Comparison of ENCODE assay signal across 8 mouse cellular contexts in the genomic region with DNA sequence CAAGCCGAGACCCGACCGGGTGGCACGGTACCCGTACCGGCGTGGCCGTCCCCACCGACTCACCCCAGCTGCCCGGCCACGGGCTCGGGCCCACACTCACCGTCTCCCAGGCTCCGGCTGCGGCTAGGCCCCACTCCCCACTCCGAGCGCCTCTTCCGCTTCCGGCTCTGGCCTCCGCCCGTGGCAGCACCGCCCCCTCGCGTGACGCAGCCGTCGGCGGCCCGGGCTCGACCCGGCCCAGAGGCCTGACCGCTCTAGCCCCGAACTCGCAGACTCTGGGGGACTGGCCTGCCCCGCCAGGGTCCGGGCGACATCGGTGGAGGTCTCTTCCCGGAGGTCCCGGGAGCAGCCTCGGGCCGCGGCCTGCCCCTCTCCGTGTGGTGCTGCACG. TPM values are rescaled to one million over a fixed set of nuclear protein-coding genes. Genes with fewer than 3 reads are reported as not detected.
A peak's percentile ranks its signal among the peaks of the same experiment; 100 is the strongest.
DNase-seq lines count a peak whose midpoint lies in the region; ATAC-seq and TF ChIP-seq lines count a peak whose summit lies in the region.

No protein-coding gene starts in this region.

- DNase-seq in kidney, postnatal 0 days (ENCODE audit: low spot score) = peak; percentile 97
- DNase-seq in naive thymus-derived CD4-positive, alpha-beta T cell, adult 2 months (ENCODE audit: low read depth) = peak; percentile 91
- DNase-seq in splenic B cell, adult 2 months (ENCODE audit: low read depth, low spot score) = peak; percentile 92

- ATAC-seq in CD4-positive, CD25-positive, alpha-beta regulatory T cell, adult 4 months = peak; percentile 78
- peak; percentile 58 for ATAC-seq in erythroid progenitor cell, adult 5-6 weeks (replicated peaks; ENCODE audit: low FRiP score, poor library complexity, severe bottlenecking)
- peak; percentile 77 for ATAC-seq in heart, embryonic 13.5 days (ENCODE audit: extremely low read depth, insufficient number of reproducible peaks, low FRiP score, low TSS enrichment)
- peak; percentile 90 for ATAC-seq in kidney, postnatal 0 days (replicated peaks; ENCODE audit: low FRiP score, low read depth)
- peak; percentile 77 for ATAC-seq in liver, embryonic 12.5 days

- TF ChIP-seq CTCF in kidney, postnatal 0 days (IDR thresholded peaks at IDR 0.05; ENCODE audit: low read depth) = no peak; the same call in none of the 2 replicates

- no peaks in the 10 kb centered on the region for H3K9me3 ChIP-seq in heart, embryonic 13.5 days
- H3K9me3 ChIP-seq in kidney, postnatal 0 days (replicated peaks; ENCODE audit: low read length) = no peaks in the 10 kb centered on the region
- no peaks in the 10 kb centered on the region for H3K9me3 ChIP-seq in liver, embryonic 12.5 days (replicated peaks)

- H3K4me3 ChIP-seq in brown adipose tissue, adult 24 weeks (ENCODE audit: insufficient read depth, low read depth, low read length) = peak overlapping the region; percentile 94
- H3K4me3 ChIP-seq in heart, embryonic 13.5 days = peak overlapping the region; percentile 97
- H3K4me3 ChIP-seq in kidney, postnatal 0 days (replicated peaks; ENCODE audit: low read depth, low read length) = peak overlapping the region; percentile 84
- H3K4me3 ChIP-seq in liver, embryonic 12.5 days = peak overlapping the region; percentile 87

- peak overlapping the region; percentile 98 for H3K27ac ChIP-seq in brown adipose tissue, adult 24 weeks (replicated peaks; ENCODE audit: low read depth, low read length)
- peak overlapping the region; percentile 100 for H3K27ac ChIP-seq in heart, embryonic 13.5 days (replicated peaks)
- H3K27ac ChIP-seq in kidney, postnatal 0 days = peak overlapping the region; percentile 99
- peak overlapping the region; percentile 99 for H3K27ac ChIP-seq in liver, embryonic 12.5 days

- peaks cover 20% of the 10 kb centered on the region for H3K36me3 ChIP-seq in heart, embryonic 13.5 days
- peaks cover 10% of the 10 kb centered on the region; the same call in 1 of the 2 replicates for H3K36me3 ChIP-seq in kidney, postnatal 0 days (ENCODE audit: insufficient read depth, low read length)
- peaks cover 33% of the 10 kb centered on the region for H3K36me3 ChIP-seq in liver, embryonic 12.5 days
- H3K36me3 ChIP-seq in splenic B cell, adult 2 months (ENCODE audit: control insufficient read depth, insufficient read depth, low read length, poor library complexity, severe bottlenecking) = peaks cover 10% of the 10 kb centered on the region

- H3K4me2 ChIP-seq in heart, embryonic 13.5 days = peak overlapping the region; percentile 88
- peak overlapping the region; percentile 93 for H3K4me2 ChIP-seq in kidney, postnatal 0 days (ENCODE audit: low read length)
- H3K4me2 ChIP-seq in liver, embryonic 12.5 days = peak overlapping the region; percentile 92

- peaks cover 12% of the 10 kb centered on the region for H3K4me1 ChIP-seq in brown adipose tissue, adult 24 weeks (ENCODE audit: control insufficient read depth, insufficient read depth, insufficient read length, low read length)
- peaks cover 71% of the 10 kb centered on the region for H3K4me1 ChIP-seq in heart, embryonic 13.5 days
- H3K4me1 ChIP-seq in kidney, postnatal 0 days (replicated peaks; ENCODE audit: insufficient read depth, low read length) = peaks cover 16% of the 10 kb centered on the region
- peaks cover 79% of the 10 kb centered on the region for H3K4me1 ChIP-seq in liver, embryonic 12.5 days

- H3K27me3 ChIP-seq in heart, embryonic 13.5 days (replicated peaks) = no peaks in the 10 kb centered on the region
- H3K27me3 ChIP-seq in kidney, postnatal 0 days (ENCODE audit: insufficient read depth, low read length) = no peaks in the 10 kb centered on the region
- H3K27me3 ChIP-seq in liver, embryonic 12.5 days (replicated peaks) = peaks cover 13% of the 10 kb centered on the region; the same call in 1 of the 2 replicates
- no peaks in the 10 kb centered on the region for H3K27me3 ChIP-seq in splenic B cell, adult 2 months (ENCODE audit: control insufficient read depth, insufficient read depth, low read length, poor library complexity, severe bottlenecking)

- peak overlapping the region; percentile 99 for H3K9ac ChIP-seq in heart, embryonic 13.5 days
- H3K9ac ChIP-seq in kidney, postnatal 0 days (ENCODE audit: low read depth, low read length) = peak overlapping the region; percentile 89
- H3K9ac ChIP-seq in liver, embryonic 12.5 days = peak overlapping the region; percentile 98

- WGBS in heart, embryonic 13.5 days = under 1% methylated on average over 45 of the region's 45 CpGs
- WGBS in kidney, postnatal 0 days = 0% methylated on average over 45 of the region's 45 CpGs
- WGBS in liver, embryonic 12.5 days (ENCODE audit: insufficient replicate concordance) = 4% methylated on average over 43 of the region's 45 CpGs

RNA-seq across cellular contexts. Expression of a gene that starts 0.7 kb away (rescaled TPM):
- polyA plus RNA-seq in CD4-positive, CD25-positive, alpha-beta regulatory T cell, adult 4 months (2017; shearing (Covaris generic)) = 100 to 1,000 TPM in 1 of 2 experiments, 10 to 100 TPM in 1; 95.0 to 107 TPM
- 22.3 and 26.6 TPM in 2 replicates for polyA plus RNA-seq in brown adipose tissue, adult 24 weeks (2012; ENCODE audit: insufficient read depth, insufficient read length, missing spikeins)
- total RNA-seq in erythroid progenitor cell, adult 5-6 weeks (2015; ENCODE audit: low replicate concordance) = 237 and 278 TPM in 2 replicates
- 247 and 348 TPM in 2 replicates for total RNA-seq in erythroid progenitor cell, adult 5-6 weeks (2017; ENCODE audit: low replicate concordance)
- 56.1 and 57.1 TPM in 2 replicates for polyA plus RNA-seq in heart, embryonic 13.5 days (2015; fragmentation: Nextera tagmentation; extraction: Ambion mirVana)
- 50.3 and 51.7 TPM in 2 replicates for polyA plus RNA-seq in kidney, postnatal 0 days (2015; fragmentation: Nextera tagmentation; extraction: Ambion mirVana)
- 99.8 and 104 TPM in 2 replicates for polyA plus RNA-seq in liver, embryonic 12.5 days (2016; fragmentation: Nextera tagmentation; extraction: Ambion mirVana)

RNA-seq across cellular contexts. Expression of a gene that starts 56.6 kb away (rescaled TPM):
- 10 to 100 TPM; 30.2 to 30.5 TPM for polyA plus RNA-seq in CD4-positive, CD25-positive, alpha-beta regulatory T cell, adult 4 months (2017; shearing (Covaris generic))
- 4.4 and 5.7 TPM in 2 replicates for polyA plus RNA-seq in brown adipose tissue, adult 24 weeks (2012; ENCODE audit: insufficient read depth, insufficient read length, missing spikeins)
- total RNA-seq in erythroid progenitor cell, adult 5-6 weeks (2015; ENCODE audit: low replicate concordance) = 5.8 and 7.5 TPM in 2 replicates
- total RNA-seq in erythroid progenitor cell, adult 5-6 weeks (2017; ENCODE audit: low replicate concordance) = 2.8 and 8.6 TPM in 2 replicates
- polyA plus RNA-seq in heart, embryonic 13.5 days (2015; fragmentation: Nextera tagmentation; extraction: Ambion mirVana) = 16.2 and 17.5 TPM in 2 replicates
- 23.1 and 26.4 TPM in 2 replicates for polyA plus RNA-seq in kidney, postnatal 0 days (2015; fragmentation: Nextera tagmentation; extraction: Ambion mirVana)
- polyA plus RNA-seq in liver, embryonic 12.5 days (2016; fragmentation: Nextera tagmentation; extraction: Ambion mirVana) = 21.2 and 22.2 TPM in 2 replicates

Comparison
In these comparisons a context has a peak if more than half of its experiments do, and no peak if none do; other contexts are left out.
1. Peak in every context shown above with its lines: DNase-seq, ATAC-seq, H3K4me3 ChIP-seq and H3K27ac ChIP-seq.